In the genomic region with DNA sequence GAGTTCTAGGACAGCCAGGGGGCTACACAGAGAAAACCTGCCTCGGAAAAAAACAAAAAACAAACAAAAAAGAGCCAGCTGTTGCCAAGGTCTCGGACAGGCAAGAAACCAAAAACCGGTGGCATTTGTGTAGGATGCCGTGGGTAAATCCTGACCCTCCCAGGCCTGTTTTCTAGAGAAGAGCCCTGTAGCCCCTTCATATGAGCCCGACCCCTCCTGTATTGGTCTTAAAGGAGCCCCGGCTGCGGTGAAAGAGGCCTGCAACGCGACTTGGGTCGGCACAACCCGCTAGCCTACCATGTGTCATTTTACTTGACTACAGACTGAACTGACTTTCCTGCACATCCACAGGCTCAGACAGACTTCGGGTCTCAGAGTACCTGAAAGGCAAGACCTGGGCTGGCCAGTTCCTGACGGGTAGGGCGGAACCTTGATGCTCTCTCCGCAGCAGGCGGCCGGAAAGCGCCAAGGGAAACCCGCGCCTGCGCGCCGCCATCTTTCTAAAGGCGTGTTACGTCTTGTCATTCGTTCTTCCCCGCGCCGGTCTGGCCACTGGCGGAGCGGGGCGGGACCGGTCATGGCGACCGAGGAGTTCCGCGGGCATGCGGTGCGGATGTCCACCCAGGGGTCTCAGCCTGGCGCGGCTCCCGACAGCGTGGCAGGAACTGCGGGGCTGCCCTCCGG, we compare ENCODE assay signal across 8 mouse cellular contexts. TPM values are rescaled to one million over a fixed set of nuclear protein-coding genes. Genes with fewer than 3 reads are reported as not detected.
DNase-seq lines count a peak whose midpoint lies in the region; ATAC-seq and TF ChIP-seq lines count a peak whose summit lies in the region.

Gene Fam219b, plus strand, starts transcription at position 485 of the 684 bp plus-strand sequence.

- peak within 1 kb of the TSS; percentile 79 for H3K4me2 ChIP-seq in lung, embryonic 16.5 days (ENCODE audit: low read depth, low read length)

- no peaks in the 10 kb centered on the region for H3K9me3 ChIP-seq in hindbrain, embryonic 10.5 days
- H3K9me3 ChIP-seq in lung, embryonic 16.5 days (ENCODE audit: control insufficient read depth, low read length): no peaks in the 10 kb centered on the region

- no peaks in the 10 kb centered on the region for H3K27me3 ChIP-seq in hindbrain, embryonic 10.5 days (ENCODE audit: insufficient read depth, poor library complexity, severe bottlenecking)
- H3K27me3 ChIP-seq in lung, embryonic 16.5 days (ENCODE audit: control insufficient read depth, insufficient read depth, low read depth, low read length): no peaks in the 10 kb centered on the region
- no peaks in the 10 kb centered on the region for H3K27me3 ChIP-seq in thymus, adult 2 months (ENCODE audit: control insufficient read depth, insufficient read depth, low read length)

- H3K36me3 ChIP-seq in hindbrain, embryonic 10.5 days: peaks cover 64% of the 10 kb centered on the region
- peaks cover 11% of the 10 kb centered on the region for H3K36me3 ChIP-seq in lung, embryonic 16.5 days (ENCODE audit: control insufficient read depth, insufficient read depth, low read length)
- peaks cover 10% of the 10 kb centered on the region for H3K36me3 ChIP-seq in thymus, adult 2 months (ENCODE audit: control insufficient read depth, insufficient read depth, low read length)

- TF ChIP-seq POLR2A in thymus, adult 2 months (IDR thresholded peaks at IDR 0.05; ENCODE audit: control insufficient read depth, extremely low read depth, insufficient read depth, low read length, poor library complexity): no peak; the same call in 1 of the 2 replicates

- peak within 1 kb of the TSS; percentile 97 for H3K9ac ChIP-seq in lung, embryonic 16.5 days (ENCODE audit: low read length)

- H3K27ac ChIP-seq in hindbrain, embryonic 10.5 days: peak within 1 kb of the TSS; percentile 97
- peak within 1 kb of the TSS; percentile 76 for H3K27ac ChIP-seq in lung, embryonic 16.5 days (ENCODE audit: low read length)
- H3K27ac ChIP-seq in thymus, adult 2 months (ENCODE audit: control insufficient read depth, insufficient read depth, low read length): peak within 1 kb of the TSS; percentile 8; the same call in 1 of the 2 replicates

- peak; percentile 89 for ATAC-seq in frontal cortex, adult (ENCODE audit: low TSS enrichment)
- peak; percentile 90 for ATAC-seq in lung, embryonic 16.5 days (ENCODE audit: low read depth)

- no peak for TF ChIP-seq CTCF in thymus, adult 2 months (IDR thresholded peaks at IDR 0.05; ENCODE audit: borderline replicate concordance, control insufficient read depth, extremely low read depth, insufficient read depth, low read length, poor library complexity)

- WGBS in hindbrain, embryonic 10.5 days: 2% methylated on average over 45 of the region's 45 CpGs
- WGBS in lung, embryonic 16.5 days: 2% methylated on average over 34 of the region's 45 CpGs
- 2% methylated on average over 45 of the region's 45 CpGs for WGBS in thymus, adult 2 months

- peak within 1 kb of the TSS; percentile 94 for H3K4me3 ChIP-seq in hindbrain, embryonic 10.5 days
- H3K4me3 ChIP-seq in lung, embryonic 16.5 days (ENCODE audit: low read length): peak within 1 kb of the TSS; percentile 89
- peak within 1 kb of the TSS; percentile 92 for H3K4me3 ChIP-seq in thymus, adult 2 months (ENCODE audit: control insufficient read depth, insufficient read depth, low read length)

- DNase-seq in Muller cell, postnatal 12 days (ENCODE audit: inconsistent ontology term): peak; percentile 91
- DNase-seq in cerebellum, adult 9-10 months: peak; percentile 90
- DNase-seq in hindbrain, embryonic 10.5 days (ENCODE audit: low spot score): peak; percentile 89
- DNase-seq in layer of hippocampus, adult 9-11 months: peak; percentile 92
- DNase-seq in ovary, adult 18-20 months (ENCODE audit: low spot score): peak; percentile 83
- peak; percentile 86 for DNase-seq in thymus, adult 2 months

- H3K4me1 ChIP-seq in hindbrain, embryonic 10.5 days (replicated peaks): peaks cover 28% of the 10 kb centered on the region
- H3K4me1 ChIP-seq in lung, embryonic 16.5 days (replicated peaks; ENCODE audit: control insufficient read depth, insufficient read depth, low read length): peaks cover 15% of the 10 kb centered on the region
- peaks cover 10% of the 10 kb centered on the region for H3K4me1 ChIP-seq in thymus, adult 2 months (replicated peaks; ENCODE audit: control insufficient read depth, insufficient read depth, low read length)

RNA-seq across cellular contexts. Expression of gene Fam219b, which starts in this region (rescaled TPM):
- polyA plus RNA-seq in hindbrain, embryonic 10.5 days (2016; fragmentation: Nextera tagmentation; extraction: Ambion mirVana): 16.1 and 16.3 TPM in 2 replicates
- 18.3 and 19.0 TPM in 2 replicates for polyA plus RNA-seq in lung, embryonic 16.5 days (2015; fragmentation: Nextera tagmentation; extraction: Ambion mirVana)
- 9.8 and 10.4 TPM in 2 replicates for polyA plus RNA-seq in thymus, adult 2 months (2012; rRNA removed)

Comparison
In these comparisons a context has a peak if more than half of its experiments do, and no peak if none do; other contexts are left out.
1. Peak in every context shown above with its lines: DNase-seq, ATAC-seq, H3K4me3 ChIP-seq and H3K27ac ChIP-seq.
2. H3K27ac ChIP-seq: peak in every context shown above with its lines; median percentile 97 in hindbrain, embryonic 10.5 days; 76 in lung, embryonic 16.5 days; 8 in thymus, adult 2 months.